Mouse (Mus musculus) forebrain, embryonic 16.5 days (tissue): ENCODE measurements around the gene Ptpre. TPM values are rescaled to one million over a fixed set of nuclear protein-coding genes. Genes with fewer than 3 reads are reported as not detected.
"Not testable (repeated sequence)": the region's sequence is repeated elsewhere in the genome, so short reads cannot be mapped to it uniquely, and the experiment has no call there.

Experiments used
- ATAC-seq: fragments of 200-750 bp; cut with Nextera tagmentation; 2 replicates; pipeline ENCODE4 v1.8.0; 2017; ENCODE audit warnings: mild to moderate bottlenecking, moderate library complexity
- H3K27ac ChIP-seq: fragments of 300-500 bp; sonication (generic); 2 replicates; pipeline ENCODE4 v1.5.1; 2014; ENCODE audit warnings: low read length, control low read depth
- H3K27me3 ChIP-seq: fragments of 300-500 bp; sonication (generic); replicated peaks from 2 replicates; pipeline ENCODE4 v1.6.1; 2014; ENCODE audit warnings: low read length; ENCODE audit not compliant: control insufficient read depth, insufficient read depth
- H3K36me3 ChIP-seq: fragments of 300-500 bp; sonication (generic); 2 replicates; pipeline ENCODE4 v1.6.1; 2014; ENCODE audit not compliant: control insufficient read depth, insufficient read depth
- H3K4me1 ChIP-seq: fragments of 300-500 bp; sonication (generic); replicated peaks from 2 replicates; pipeline ENCODE4 v1.6.1; 2014; ENCODE audit warnings: low read length; ENCODE audit not compliant: control insufficient read depth, insufficient read depth
- H3K4me2 ChIP-seq: fragments of 300-500 bp; sonication (generic); 2 replicates; pipeline ENCODE4 v1.6.1; 2014; ENCODE audit warnings: mild to moderate bottlenecking, low read length, control low read depth
- H3K4me3 ChIP-seq: fragments of 300-500 bp; sonication (generic); replicated peaks from 2 replicates; pipeline ENCODE4 v1.5.1; 2014; ENCODE audit warnings: mild to moderate bottlenecking, low read length, control low read depth
- H3K9ac ChIP-seq: fragments of 300-500 bp; sonication (generic); replicated peaks from 2 replicates; pipeline ENCODE4 v1.6.1; 2014; ENCODE audit warnings: low read depth, low read length, control low read depth
- H3K9me3 ChIP-seq: fragments of 300-500 bp; sonication (generic); 2 replicates; pipeline ENCODE4 v1.6.1; 2016; ENCODE audit warnings: low read length; ENCODE audit not compliant: control insufficient read depth
- WGBS: fragments of 180-500 bp; shearing (Covaris S2); extraction: QIAGEN DNeasy Blood & Tissue Kit; methylation state at CpG from one replicate; pipeline ENCODE4 v1.1.7; 2014; 5-methylcytosine and 5-hydroxymethylcytosine counted together
- polyA plus RNA-seq: library from polyadenylated mRNA; unstranded; fragments of >200 nt; fragmentation: Nextera tagmentation; extraction: Ambion mirVana; gene quantifications from 2 replicates; pipeline ENCODE4 v1.2.1, GENCODE M21; 2015

Ptpre gene
- polyA plus RNA-seq, 1 experiment from 2014 or later: 4.5 TPM

DNA sequence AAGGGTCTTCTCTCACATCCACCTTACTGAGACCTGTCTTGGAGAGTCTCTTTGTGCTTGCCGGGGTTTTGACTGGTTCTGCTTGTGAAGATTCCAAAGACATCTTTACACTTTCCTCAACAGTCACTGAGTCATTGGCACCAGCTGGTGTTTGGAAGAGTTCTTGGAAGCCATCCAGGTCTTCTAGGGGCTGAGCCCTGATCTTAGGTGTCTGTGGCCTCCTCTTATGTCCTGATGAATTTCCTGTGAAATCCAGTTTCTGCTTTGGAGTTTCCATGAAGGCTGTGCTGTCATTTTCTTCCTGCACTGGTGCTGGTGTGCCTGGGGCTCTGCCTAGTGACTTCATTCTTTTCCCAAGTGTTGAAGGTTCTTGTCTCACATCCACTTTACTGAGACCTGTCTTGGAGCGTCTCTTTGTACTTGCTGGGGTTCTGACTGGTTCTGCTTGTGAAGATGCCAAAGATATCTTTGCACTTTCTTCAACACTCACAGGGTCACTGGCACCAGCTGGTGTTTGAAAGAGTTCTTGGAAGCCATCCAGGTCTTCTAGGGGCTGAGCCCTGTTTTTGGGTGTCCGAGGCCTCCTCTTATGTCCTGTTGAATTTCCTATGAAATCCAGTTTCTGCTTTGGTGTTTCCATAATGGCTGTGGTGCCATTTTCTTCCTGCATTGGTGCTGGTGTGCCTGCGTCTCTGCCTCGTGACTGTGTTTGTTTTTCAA, 159.9 kb downstream of the Ptpre start:
- not testable (repeated sequence) for H3K27ac ChIP-seq, H3K36me3 ChIP-seq, H3K9me3 ChIP-seq, H3K4me3 ChIP-seq, H3K27me3 ChIP-seq, H3K4me2 ChIP-seq, H3K9ac ChIP-seq, H3K4me1 ChIP-seq, ATAC-seq
- WGBS: 79% methylated on average over 5 of the region's 5 CpGs

DNA sequence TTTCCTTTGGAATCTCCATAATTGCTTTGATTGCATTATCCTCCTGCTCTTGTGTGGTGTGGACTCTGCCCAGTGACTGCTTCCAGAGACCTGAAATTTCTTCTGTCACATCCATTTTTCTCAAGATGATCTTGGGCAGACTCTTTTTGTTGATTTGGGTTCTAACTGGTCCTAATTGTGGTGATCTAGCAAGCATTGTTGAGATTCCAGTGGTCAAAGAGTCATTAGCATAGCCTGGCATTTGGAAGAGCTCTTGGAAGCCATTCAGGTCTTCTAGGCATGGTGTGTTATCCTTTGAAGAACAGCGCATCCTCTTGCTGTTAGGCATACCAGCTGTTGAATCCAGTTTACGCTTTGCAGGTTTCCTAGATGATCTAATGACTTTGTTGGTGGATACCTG, 161.1 kb downstream of the Ptpre start:
- Histone ChIP-seq H3K9me3 (no peaks in the 10 kb centered on the region), H3K4me3 (no peak overlapping the region), H3K4me2 (no peak overlapping the region), H3K27ac (no peak overlapping the region), H3K4me1 (no peaks in the 10 kb centered on the region), H3K36me3 (0 out of 2 replicates have a peak, but pooled peaks cover 2% of the 10 kb centered on the region), H3K27me3 (no peaks in the 10 kb centered on the region), H3K9ac (no peak overlapping the region)
- no peak for ATAC-seq
- 96% methylated on average over 2 of the region's 2 CpGs for WGBS

DNA sequence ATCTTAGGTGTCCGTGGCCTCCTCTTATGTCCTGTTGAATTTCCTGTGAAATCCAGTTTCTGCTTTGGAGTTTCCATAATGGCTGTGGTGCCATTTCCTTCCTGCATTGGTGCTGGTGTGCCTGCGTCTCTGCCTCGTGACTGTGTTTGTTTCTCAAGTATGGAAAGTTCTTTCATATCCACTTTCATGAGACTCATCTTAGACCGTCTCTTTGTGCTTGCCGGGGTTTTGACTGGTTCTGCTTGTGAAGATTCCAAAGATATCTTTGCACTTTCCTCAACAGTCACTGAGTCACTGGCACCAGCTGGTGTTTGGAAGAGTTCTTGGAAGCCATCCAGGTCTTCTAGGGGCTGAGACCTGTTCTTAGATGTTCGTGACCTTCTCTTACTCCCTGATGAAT, 162.1 kb downstream of the Ptpre start:
- ATAC-seq, H3K4me2 ChIP-seq, H3K9me3 ChIP-seq, H3K4me3 ChIP-seq, H3K9ac ChIP-seq, H3K27me3 ChIP-seq, H3K27ac ChIP-seq, H3K4me1 ChIP-seq, H3K36me3 ChIP-seq: not testable (repeated sequence)
- 77% methylated on average over 6 of the region's 6 CpGs for WGBS

DNA sequence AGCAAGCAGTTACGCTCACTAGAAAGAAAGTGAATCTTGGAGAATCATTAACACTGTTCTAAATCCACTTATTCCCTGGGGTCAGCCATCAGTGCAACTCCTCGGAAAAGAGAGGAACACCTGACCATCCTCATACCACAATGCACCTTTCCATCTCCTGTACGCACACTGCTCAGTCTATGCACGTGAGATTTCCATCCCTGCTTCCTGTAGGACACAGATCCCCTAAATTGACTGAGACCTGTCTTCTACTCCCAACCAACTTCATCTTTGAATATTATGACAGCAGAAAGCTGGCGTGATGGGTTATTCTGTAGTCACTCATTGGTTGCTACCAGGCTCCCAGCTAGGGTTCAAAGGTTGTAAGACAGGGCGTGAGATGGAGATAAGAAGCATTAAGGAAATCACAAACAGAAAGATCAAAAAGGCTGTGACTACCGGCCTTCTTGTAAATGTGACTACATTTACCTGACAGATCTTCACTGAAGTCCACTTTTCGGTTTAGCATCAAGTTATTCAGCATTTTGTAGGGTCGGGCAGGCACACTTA, 166.4 kb downstream of the Ptpre start:
- H3K4me2 ChIP-seq: no peak overlapping the region
- no peak overlapping the region for H3K4me3 ChIP-seq
- no peaks in the 10 kb centered on the region for H3K27me3 ChIP-seq
- no peak for ATAC-seq
- H3K4me1 ChIP-seq: no peaks in the 10 kb centered on the region
- no peak overlapping the region for H3K9ac ChIP-seq
- WGBS: 91% methylated on average over 9 of the region's 9 CpGs
- 0 out of 2 replicates have a peak, but pooled peaks cover 4% of the 10 kb centered on the region for H3K36me3 ChIP-seq
- H3K9me3 ChIP-seq: no peaks in the 10 kb centered on the region
- H3K27ac ChIP-seq: no peak overlapping the region

DNA sequence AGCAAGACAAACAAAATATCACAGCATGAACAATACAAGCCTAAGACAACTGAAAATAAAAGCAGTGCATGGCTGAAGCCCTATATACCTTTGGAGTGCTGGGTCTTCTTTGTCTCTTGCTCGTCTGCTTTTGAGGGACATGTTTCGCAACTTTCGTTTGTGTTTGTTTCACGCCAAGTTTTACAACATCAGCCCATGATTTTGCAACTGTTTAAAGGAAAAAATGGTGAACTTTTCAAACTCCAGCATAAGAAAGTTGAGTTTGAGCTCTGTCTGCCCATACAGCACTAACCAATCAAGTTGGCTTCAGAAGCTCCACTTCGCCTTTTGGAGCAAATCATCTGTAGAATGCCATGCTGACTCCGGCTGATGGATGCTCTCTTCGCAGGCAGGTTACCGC, 167.0 kb downstream of the Ptpre start:
- 93% methylated on average over 8 of the region's 8 CpGs for WGBS
- Histone ChIP-seq H3K27ac (no peak overlapping the region), H3K4me2 (no peak overlapping the region), H3K36me3 (0 out of 2 replicates have a peak, but pooled peaks cover 4% of the 10 kb centered on the region), H3K9me3 (no peaks in the 10 kb centered on the region), H3K27me3 (no peaks in the 10 kb centered on the region), H3K4me1 (no peaks in the 10 kb centered on the region), H3K9ac (no peak overlapping the region), H3K4me3 (no peak overlapping the region)
- no peak for ATAC-seq

DNA sequence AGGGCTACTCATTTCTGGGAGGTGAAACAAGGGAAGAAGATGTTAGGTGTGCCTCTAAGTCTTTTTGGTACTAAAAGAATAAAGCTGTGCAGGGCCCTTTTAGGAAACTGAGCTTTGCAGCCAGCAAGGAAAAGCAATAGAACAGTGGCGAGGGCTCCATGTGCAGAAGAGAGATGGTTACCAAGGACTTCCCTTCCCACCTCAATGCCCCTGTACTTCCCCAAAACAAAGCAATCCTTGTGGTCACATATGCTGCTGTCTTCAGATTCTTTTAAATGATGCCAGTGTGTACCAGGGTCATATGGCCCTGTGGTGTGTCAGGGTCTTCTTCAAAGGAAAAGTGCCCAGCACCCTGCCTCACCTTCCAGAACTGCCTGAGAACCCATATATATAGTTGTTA, 167.8 kb downstream of the Ptpre start:
- no peak for ATAC-seq
- 0 out of 2 replicates have a peak, but pooled peaks cover 4% of the 10 kb centered on the region for H3K36me3 ChIP-seq
- no peaks in the 10 kb centered on the region for H3K27me3 ChIP-seq

DNA sequence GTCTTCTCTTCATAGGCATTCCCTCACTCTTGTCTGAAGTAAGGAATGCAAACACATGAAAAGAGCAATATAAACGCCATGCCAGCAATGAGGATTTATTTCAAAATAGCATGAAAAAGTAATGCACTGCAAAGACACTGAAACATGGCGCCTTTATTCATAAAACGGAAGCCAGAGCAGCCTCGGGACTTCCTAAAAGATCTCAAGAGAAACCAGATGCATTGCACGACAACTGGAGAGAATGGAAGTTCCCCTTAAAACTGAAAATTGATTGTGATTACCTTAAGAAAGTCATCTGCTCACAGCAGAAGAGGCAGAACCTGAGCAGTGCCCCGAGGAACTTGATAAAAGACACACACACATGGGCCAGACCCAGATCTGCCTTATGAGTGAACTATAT, 168.5 kb downstream of the Ptpre start:
- H3K27ac ChIP-seq: no peak overlapping the region
- ATAC-seq: no peak
- no peak overlapping the region for H3K4me2 ChIP-seq
- no peaks in the 10 kb centered on the region for H3K4me1 ChIP-seq
- 92% methylated on average over 6 of the region's 6 CpGs for WGBS
- H3K27me3 ChIP-seq: no peaks in the 10 kb centered on the region
- no peak overlapping the region for H3K9ac ChIP-seq
- no peaks in the 10 kb centered on the region for H3K9me3 ChIP-seq
- no peak overlapping the region for H3K4me3 ChIP-seq
- H3K36me3 ChIP-seq: 0 out of 2 replicates have a peak, but pooled peaks cover 4% of the 10 kb centered on the region

More for the DNA sequence above, 167.8 kb downstream of the Ptpre start:
- 91% methylated on average over 1 of the region's 1 CpGs for WGBS
- Histone ChIP-seq H3K27ac (no peak overlapping the region), H3K4me3 (no peak overlapping the region), H3K9me3 (no peaks in the 10 kb centered on the region), H3K9ac (no peak overlapping the region), H3K4me1 (no peaks in the 10 kb centered on the region), H3K4me2 (no peak overlapping the region)

DNA sequence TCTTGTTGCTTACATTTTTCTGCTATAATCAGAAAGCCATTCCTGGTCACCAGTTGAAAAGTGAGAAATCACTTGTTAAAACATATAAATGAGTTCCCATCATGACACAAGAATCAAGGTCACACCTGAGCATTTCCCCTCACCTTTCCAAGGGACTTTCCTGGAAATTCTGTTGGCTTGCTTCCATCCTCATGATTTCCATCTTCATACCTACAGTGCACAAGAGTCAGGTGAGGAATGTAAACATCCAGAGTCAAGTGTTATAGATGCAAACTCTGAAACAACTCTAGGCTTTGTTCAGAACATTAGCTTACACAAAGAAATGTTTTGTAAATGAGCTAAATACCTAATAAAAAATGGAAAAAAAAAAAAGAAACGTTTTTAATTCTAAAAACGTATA, 173.4 kb downstream of the Ptpre start:
- Histone ChIP-seq H3K4me2 (no peak overlapping the region), H3K9ac (no peak overlapping the region), H3K36me3 (0 out of 2 replicates have a peak, but pooled peaks cover 2% of the 10 kb centered on the region), H3K4me3 (no peak overlapping the region), H3K9me3 (no peaks in the 10 kb centered on the region), H3K4me1 (peaks cover 10% of the 10 kb centered on the region), H3K27ac (no peak overlapping the region), H3K27me3 (no peaks in the 10 kb centered on the region)
- no peak for ATAC-seq
- WGBS: 79% methylated on average over 2 of the region's 2 CpGs

DNA sequence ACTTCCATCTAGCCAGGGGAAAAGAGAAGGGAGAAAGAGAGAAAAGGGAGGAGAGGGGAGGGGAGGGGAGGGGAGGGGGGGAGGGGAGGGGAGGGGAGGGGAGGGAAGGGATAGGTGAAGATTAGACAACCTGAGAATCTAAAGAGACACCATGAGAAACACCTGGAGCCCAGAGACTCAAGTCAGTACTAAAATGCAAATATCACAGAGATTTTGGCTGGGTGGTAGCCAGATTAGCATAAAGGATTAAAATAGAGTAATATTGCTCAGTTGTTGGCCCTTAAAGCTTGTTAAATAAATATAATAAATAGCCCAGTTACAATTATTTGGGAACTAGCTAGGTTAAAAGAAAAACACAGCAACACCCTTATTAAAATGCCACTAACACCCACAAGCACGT, 175.3 kb downstream of the Ptpre start:
- Histone ChIP-seq H3K36me3 (no peaks in the 10 kb centered on the region), H3K4me3 (no peak overlapping the region), H3K4me2 (no peak overlapping the region), H3K27me3 (no peaks in the 10 kb centered on the region), H3K9ac (no peak overlapping the region), H3K27ac (no peak overlapping the region), H3K9me3 (no peaks in the 10 kb centered on the region), H3K4me1 (peaks cover 16% of the 10 kb centered on the region)
- ATAC-seq: no peak
- WGBS: 51% methylated on average over 1 of the region's 1 CpGs
